Mouse (Mus musculus): ENCODE data around the gene Mapk11. TPM values are rescaled to one million over a fixed set of nuclear protein-coding genes. Genes with fewer than 3 reads are reported as not detected.

Gene Mapk11
- total and polyA plus RNA-seq, 3 experiments, result 0.04 TPM; not detected in 1

GRCm38 (mm10) chr15:89128382-89129350 is 20.8 kb downstream of the Mapk11 start, which contains the start of gene Hdac10 (continued):
- TF ChIP-seq USF2 (IDR thresholded peaks at IDR 0.05; ENCODE audit: borderline replicate concordance in 1 of 2, insufficient read depth in 1 of 2, low read depth in 1 of 2, low read length in 2 of 2) (no peak), SIN3A (IDR thresholded peaks at IDR 0.05; ENCODE audit: low read length) (peak; percentile 86), KAT2A (conservative IDR thresholded peaks at IDR 0.05; ENCODE audit: low read depth, low read length) (peak; percentile 42; the same call in 1 of the 2 replicates), CTCF (IDR thresholded peaks at IDR 0.05 in 2 of 3, conservative IDR thresholded peaks at IDR 0.05 in 1 of 3; ENCODE audit: control insufficient read depth in 1 of 3, insufficient read depth in 1 of 3, low read depth in 2 of 3, low read length in 3 of 3, poor library complexity in 1 of 3, severe bottlenecking in 1 of 3) (peak; percentile 70 to 85 (median 76)), POLR2A (IDR thresholded peaks at IDR 0.05; ENCODE audit: control insufficient read depth in 1 of 2, insufficient read depth in 1 of 2, low read depth in 1 of 2, low read length in 2 of 2, poor library complexity in 1 of 2) (peak; percentile 45 to 93; a peak in 3 of 4 replicates), TAL1 (IDR thresholded peaks at IDR 0.05; ENCODE audit: low read length) (no peak), POLR2AphosphoS2 (IDR thresholded peaks at IDR 0.05; ENCODE audit: low read length) (peak; percentile 79; the same call in 1 of the 2 replicates), RCOR1 (IDR thresholded peaks at IDR 0.05; ENCODE audit: low read depth, low read length) (no peak), UBTF (IDR thresholded peaks at IDR 0.05; ENCODE audit: borderline replicate concordance, insufficient read depth, low read depth, low read length) (no peak), NRF1 (IDR thresholded peaks at IDR 0.05; ENCODE audit: insufficient read depth, low read depth, low read length, poor library complexity, severe bottlenecking) (no peak), ETS1 (IDR thresholded peaks at IDR 0.05; ENCODE audit: low read depth, low read length) (0 out of 2 replicates have a peak, but pooled peaks have one; percentile 16), ELF1 (IDR thresholded peaks at IDR 0.05; ENCODE audit: low read depth, low read length) (peak; percentile 90), GATA1 (IDR thresholded peaks at IDR 0.05; ENCODE audit: low read depth, low read length) (peak; percentile 24; the same call in 1 of the 2 replicates), HCFC1 (IDR thresholded peaks at IDR 0.05; ENCODE audit: low read depth, low read length) (peak; percentile 79), ZMIZ1 (IDR thresholded peaks at IDR 0.05; ENCODE audit: low read depth, low read length) (peak; percentile 76; the same call in 1 of the 2 replicates), POLR2AphosphoS5 (IDR thresholded peaks at IDR 0.05; ENCODE audit: borderline replicate concordance, low read depth, low read length) (no peak), CHD1 (IDR thresholded peaks at IDR 0.05; ENCODE audit: low read depth, low read length) (no peak), CHD2 (IDR thresholded peaks at IDR 0.05; ENCODE audit: low read length) (no peak), MXI1 (IDR thresholded peaks at IDR 0.05; ENCODE audit: low read depth, low read length) (peak; percentile 96)

GRCm38 (mm10) chr15:89127364-89127940 is 22.0 kb downstream of the Mapk11 start:
- peak; percentile 17 for DNase-seq (ENCODE audit: low read depth, low spot score)
- H3K4me3 ChIP-seq (ENCODE audit: control insufficient read depth in 1 of 2, insufficient read depth in 1 of 2, low read depth in 2 of 2, low read length in 2 of 2), result peak overlapping the region; percentile 91 to 94
- peak; percentile 11; the same call in 1 of the 2 replicates for TF ChIP-seq ZNF384 (IDR thresholded peaks at IDR 0.05; ENCODE audit: low read depth, low read length)
- no peak for TF ChIP-seq TAL1 (IDR thresholded peaks at IDR 0.05; ENCODE audit: low read length)
- H3K9ac ChIP-seq (ENCODE audit: control insufficient read depth, low read depth, low read length, poor library complexity, severe bottlenecking), result peak overlapping the region; percentile 94
- no peaks in the 10 kb centered on the region for H3K27me3 ChIP-seq (ENCODE audit: control insufficient read depth in 1 of 2, insufficient read depth in 2 of 2, low read length in 2 of 2)
- H3K79me2 ChIP-seq (ENCODE audit: control insufficient read depth, insufficient read depth, low read length, poor library complexity), result peaks cover 15% of the 10 kb centered on the region
- peaks cover 2 to 16% of the 10 kb centered on the region in 2 experiments; a peak in 3 of 4 replicates for H3K4me1 ChIP-seq (ENCODE audit: control insufficient read depth in 1 of 2, insufficient read depth in 2 of 2, low read length in 2 of 2)
- no peak overlapping the region for H3K27ac ChIP-seq (ENCODE audit: control insufficient read depth, low read depth, low read length)
- H3K36me3 ChIP-seq (ENCODE audit: control insufficient read depth in 1 of 2, insufficient read depth in 2 of 2, low read length in 2 of 2), result no peaks in the 10 kb centered on the region; a peak in 1 of 4 replicates
- no peaks in the 10 kb centered on the region for H3K9me3 ChIP-seq (replicated peaks; ENCODE audit: insufficient read depth, low read length)

Measured in MEL (cell line).